Mouse (Mus musculus) heart, adult 2 months (tissue): ENCODE results near the gene Adat3. TPM values are rescaled to one million over a fixed set of nuclear protein-coding genes. Genes with fewer than 3 reads are reported as not detected.

Source experiments
- DNase-seq, 2 experiments: peaks; one replicate each; pipeline ENCODE4 v3.0.0; 2021
- H3K27ac ChIP-seq: fragments of 200-600 bp; 2 replicates; pipeline ENCODE4 v1.8.1; 2022
- H3K27me3 ChIP-seq: fragments of 200-500 bp; 2 replicates; pipeline ENCODE4 v1.6.1; 2012; ENCODE audit warnings: mild to moderate bottlenecking, low read length, inconsistent platforms, mixed read lengths; ENCODE audit not compliant: control insufficient read depth, insufficient read depth
- H3K36me3 ChIP-seq: fragments of 200-500 bp; 2 replicates; pipeline ENCODE4 v1.6.1; 2012; ENCODE audit warnings: low read length, inconsistent platforms; ENCODE audit not compliant: control insufficient read depth, insufficient read depth
- H3K4me1 ChIP-seq: fragments of 200-500 bp; 2 replicates; pipeline ENCODE4 v1.6.1; 2011; ENCODE audit warnings: low read length; ENCODE audit not compliant: control insufficient read depth, insufficient read depth
- H3K4me3 ChIP-seq: fragments of 200-600 bp; 2 replicates; pipeline ENCODE4 v1.8.1; 2022
- H3K79me2 ChIP-seq: fragments of 200-500 bp; replicated peaks from 2 replicates; pipeline ENCODE4 v1.6.1; 2012; ENCODE audit warnings: mild to moderate bottlenecking, inconsistent platforms, low read length, moderate library complexity, mixed read lengths; ENCODE audit not compliant: control insufficient read depth, insufficient read depth
- H3K9ac ChIP-seq: fragments of 200-500 bp; 2 replicates; pipeline ENCODE4 v1.6.1; 2012; ENCODE audit warnings: low read depth, mild to moderate bottlenecking, control low read depth, inconsistent platforms, low read length, mixed read lengths
- CTCF ChIP-seq: fragments of 200-600 bp; IDR thresholded peaks from 2 replicates; pipeline ENCODE4 v1.8.1; 2022; ENCODE audit warnings: antibody characterized with exemption, mild to moderate bottlenecking, moderate library complexity
- EP300 ChIP-seq: fragments of 200-500 bp; IDR thresholded peaks from 2 replicates; pipeline ENCODE4 v1.6.1; 2011; ENCODE audit warnings: low read depth, low read length, control low read depth; ENCODE audit not compliant: insufficient read depth
- POLR2A ChIP-seq: fragments of 200-500 bp; IDR thresholded peaks from 2 replicates; pipeline ENCODE4 v1.6.1; 2011; ENCODE audit warnings: mild to moderate bottlenecking, low read depth, low read length, control low read depth; ENCODE audit not compliant: insufficient read depth
- WGBS: fragments of 180-500 bp; shearing (Covaris S2); methylation state at CpG from one replicate; pipeline ENCODE4 v1.1.7; 2018; 5-methylcytosine and 5-hydroxymethylcytosine counted together
- intact Hi-C: fragments of 180-260 bp; cut with DNase I; formaldehyde crosslinking; loops from one replicate; pipeline ENCODE4 v1.15.1; 2025
- polyA plus RNA-seq: library from polyadenylated mRNA; depleted of rRNA; stranded (reverse); fragments of >200 nt; gene quantifications from 2 replicates; pipeline ENCODE4 v1.2.3, GENCODE M21; 2012
- total RNA-seq, 2 experiments: library from RNA; stranded (reverse); gene quantifications; 2 replicates each; pipeline ENCODE4 v1.2.3; 2021

The Adat3 gene
- total and polyA plus RNA-seq, 3 experiments: 0.60 to 2.5 (median 1.1) TPM

DNA sequence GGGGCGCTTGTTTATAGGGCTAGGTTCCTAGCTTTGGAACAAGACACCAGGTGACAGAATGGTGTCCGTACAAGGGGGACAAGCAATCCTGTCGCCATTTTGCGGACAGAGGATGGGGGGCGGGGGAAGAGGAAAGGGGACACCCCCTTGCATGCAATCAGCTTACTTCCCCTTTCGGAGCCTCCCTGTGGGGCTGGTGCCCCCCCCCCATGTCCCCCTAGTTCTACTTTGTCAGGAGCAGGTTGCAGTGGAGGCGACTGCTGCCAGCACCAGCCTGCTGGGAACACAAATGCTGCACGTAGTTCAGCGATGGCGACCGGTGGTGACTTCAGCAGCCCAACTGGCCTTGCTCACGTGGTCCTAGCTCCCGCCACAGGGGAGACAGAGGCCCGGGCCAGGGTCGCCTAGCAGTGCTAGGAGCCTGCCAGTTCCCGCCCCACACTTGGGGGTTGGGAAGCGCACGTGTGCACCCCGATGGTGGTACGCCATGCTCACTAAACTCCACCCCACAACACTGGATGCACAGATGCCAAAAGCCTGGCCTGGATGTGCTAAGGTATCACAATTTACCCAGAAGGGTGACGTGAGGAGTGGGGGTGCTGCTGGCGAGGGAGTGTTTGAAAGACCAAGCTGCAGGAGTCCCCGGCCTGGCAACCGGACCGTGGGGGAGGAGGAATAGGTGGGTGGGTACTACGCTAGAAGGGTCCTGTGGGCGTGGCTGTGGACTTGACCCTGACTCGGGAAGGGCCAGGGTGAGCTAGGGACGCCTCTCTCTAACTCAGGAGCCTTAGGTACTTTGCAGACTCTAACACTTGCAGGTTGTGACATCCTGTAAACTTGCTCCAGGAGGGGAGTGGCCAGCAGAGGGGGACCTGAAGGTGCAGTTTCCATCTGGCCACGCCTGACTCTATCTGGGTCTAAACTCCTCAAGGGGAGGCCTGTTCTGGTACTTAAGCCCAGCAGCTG lies 31.5 kb upstream of the Adat3 start:
- intact Hi-C loops: no loop called here
- H3K79me2 ChIP-seq: no peaks in the 10 kb centered on the region; the same call in 1 of the 2 replicates
- no peaks in the 10 kb centered on the region for H3K27me3 ChIP-seq
- H3K4me3 ChIP-seq: no peak overlapping the region
- 44% methylated on average over 30 of the region's 30 CpGs for WGBS
- DNase-seq: no peak
- no peak overlapping the region; the same call in 1 of the 2 replicates for H3K9ac ChIP-seq
- H3K36me3 ChIP-seq: no peaks in the 10 kb centered on the region
- H3K4me1 ChIP-seq: 0 out of 2 replicates have a peak, but pooled peaks cover 3% of the 10 kb centered on the region
- TF ChIP-seq EP300 (no peak), CTCF (no peak), POLR2A (no peak)
- H3K27ac ChIP-seq: no peak overlapping the region

DNA sequence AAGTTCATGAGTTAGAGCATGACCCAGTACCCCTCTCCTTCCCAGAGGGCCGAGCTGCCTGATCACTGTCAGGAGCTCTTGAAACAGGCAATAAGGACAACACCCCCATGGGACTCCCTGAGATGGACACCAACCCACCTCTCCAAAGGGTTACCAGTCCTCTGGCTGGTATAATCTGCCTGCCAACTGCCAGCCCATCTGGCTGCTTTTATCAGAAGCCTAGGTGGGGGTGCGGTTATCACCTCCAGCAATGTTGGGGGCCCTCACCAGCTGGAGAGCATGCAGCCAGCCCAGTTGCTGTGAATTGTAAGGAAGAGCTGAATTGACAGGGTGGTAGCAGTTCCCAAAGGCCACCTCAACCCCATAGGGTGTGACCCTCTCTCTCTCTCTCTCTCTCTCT lies 30.2 kb upstream of the Adat3 start:
- TF ChIP-seq CTCF (no peak), EP300 (no peak), POLR2A (no peak)
- no peak for DNase-seq
- WGBS: 86% methylated on average over 2 of the region's 2 CpGs
- H3K36me3 ChIP-seq: no peaks in the 10 kb centered on the region
- peaks cover 2% of the 10 kb centered on the region; the same call in 1 of the 2 replicates for H3K79me2 ChIP-seq
- no peak overlapping the region for H3K9ac ChIP-seq
- H3K4me1 ChIP-seq: 0 out of 2 replicates have a peak, but pooled peaks cover 3% of the 10 kb centered on the region
- intact Hi-C loops: no loop called here
- H3K4me3 ChIP-seq: no peak overlapping the region
- no peaks in the 10 kb centered on the region for H3K27me3 ChIP-seq
- H3K27ac ChIP-seq: no peak overlapping the region

DNA sequence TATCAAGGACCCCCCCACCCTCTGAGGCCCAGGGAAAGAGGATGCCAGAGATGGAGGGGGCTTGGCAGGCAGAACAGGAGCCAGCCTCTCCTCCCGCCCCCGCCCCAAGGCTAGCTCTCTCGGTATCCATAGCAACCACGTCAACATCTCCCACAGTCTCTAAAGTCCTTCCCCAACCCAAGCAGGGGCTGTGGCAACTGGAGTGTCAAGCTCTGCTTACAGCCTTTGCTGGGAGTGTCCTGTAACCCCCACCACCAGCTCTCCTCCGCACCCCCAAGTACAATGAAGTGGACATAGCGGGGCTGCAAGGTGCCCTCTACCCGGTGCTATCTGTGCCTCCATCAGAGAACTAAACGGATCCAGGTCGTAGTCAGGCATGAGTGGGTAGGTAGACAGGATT lies 28.7 kb upstream of the Adat3 start:
- intact Hi-C loops: no loop called here
- Histone ChIP-seq H3K27ac (no peak overlapping the region), H3K4me1 (peaks cover 4% of the 10 kb centered on the region; the same call in 1 of the 2 replicates), H3K27me3 (no peaks in the 10 kb centered on the region), H3K9ac (no peak overlapping the region), H3K36me3 (no peaks in the 10 kb centered on the region), H3K4me3 (no peak overlapping the region), H3K79me2 (peaks cover 2% of the 10 kb centered on the region; the same call in 1 of the 2 replicates)
- no peak for DNase-seq
- 61% methylated on average over 9 of the region's 9 CpGs for WGBS
- TF ChIP-seq EP300: no peak
- no peak for TF ChIP-seq POLR2A
- TF ChIP-seq CTCF: no peak

DNA sequence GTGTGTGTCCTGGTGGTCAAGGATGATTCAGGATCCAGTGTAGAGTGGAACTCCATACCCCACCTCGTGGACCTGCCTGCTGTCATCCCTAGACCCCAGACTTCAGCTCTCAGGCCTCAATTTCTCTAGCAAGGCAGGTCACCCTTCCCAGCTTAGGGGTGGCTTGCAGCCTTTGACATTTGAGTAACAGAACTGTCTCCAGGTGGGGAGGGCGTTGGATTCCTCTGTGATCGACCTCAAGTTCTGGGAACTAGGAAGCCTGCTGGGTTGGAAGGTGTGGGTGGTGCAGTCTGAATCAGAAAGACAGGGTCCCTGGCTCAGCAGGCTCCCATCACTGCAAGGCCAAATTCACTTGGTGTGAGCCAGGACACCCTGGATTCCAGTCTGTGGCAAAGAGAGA lies 27.8 kb upstream of the Adat3 start:
- DNase-seq: no peak
- Histone ChIP-seq H3K27ac (no peak overlapping the region), H3K36me3 (no peaks in the 10 kb centered on the region), H3K79me2 (peaks cover 2% of the 10 kb centered on the region; the same call in 1 of the 2 replicates), H3K27me3 (no peaks in the 10 kb centered on the region), H3K4me3 (no peak overlapping the region), H3K4me1 (peaks cover 7% of the 10 kb centered on the region), H3K9ac (no peak overlapping the region)
- intact Hi-C loops: no loop called here
- 74% methylated on average over 3 of the region's 3 CpGs for WGBS
- TF ChIP-seq EP300 (no peak), POLR2A (no peak), CTCF (no peak)

DNA sequence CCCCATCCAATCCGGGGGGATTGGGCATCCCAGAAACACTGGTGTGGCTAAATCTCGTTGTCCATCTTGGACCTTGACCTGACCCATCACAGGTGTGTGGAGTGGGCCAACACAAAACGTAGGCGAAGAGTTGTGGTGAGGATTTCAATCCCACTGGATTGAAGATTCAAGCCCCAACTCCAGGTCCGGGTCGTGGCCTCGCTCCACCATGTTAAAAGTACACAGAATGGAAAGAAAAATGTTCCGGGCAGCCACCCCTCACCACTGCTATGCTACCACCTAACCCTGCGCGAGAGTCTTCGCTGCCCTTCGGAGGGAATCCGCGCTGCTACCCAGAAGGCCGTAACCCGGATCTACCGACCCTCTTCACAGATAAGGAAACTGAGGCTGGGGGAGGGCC lies 26.8 kb upstream of the Adat3 start:
- no peak for DNase-seq
- 21% methylated on average over 17 of the region's 17 CpGs for WGBS
- no peak overlapping the region for H3K27ac ChIP-seq
- H3K27me3 ChIP-seq: no peaks in the 10 kb centered on the region
- TF ChIP-seq CTCF (no peak), POLR2A (no peak), EP300 (no peak)
- peak overlapping the region; percentile 84 for H3K4me3 ChIP-seq
- H3K36me3 ChIP-seq: no peaks in the 10 kb centered on the region
- peaks cover 2% of the 10 kb centered on the region; the same call in 1 of the 2 replicates for H3K79me2 ChIP-seq
- peak overlapping the region; percentile 47; the same call in 1 of the 2 replicates for H3K9ac ChIP-seq
- peaks cover 7% of the 10 kb centered on the region for H3K4me1 ChIP-seq
- intact Hi-C loops: loop anchor here (2.0 kb wide), 1 partner anchor 47 kb away; the partner anchor contains the start of gene Csnk1g2
